Mouse (Mus musculus) midbrain, postnatal 0 days (tissue): ENCODE data around the gene Gbf1. TPM values are rescaled to one million over a fixed set of nuclear protein-coding genes. Genes with fewer than 3 reads are reported as not detected.

Source experiments
- ATAC-seq: fragments of 200-750 bp; cut with Nextera tagmentation; 2 replicates; pipeline ENCODE4 v1.8.0; 2017; ENCODE audit warnings: moderate number of reproducible peaks, mild to moderate bottlenecking, moderate TSS enrichment, moderate library complexity; ENCODE audit not compliant: low FRiP score
- DNase-seq: peaks from one replicate; pipeline ENCODE4 v3.0.0-alpha.2; 2015; ENCODE audit warnings: low spot score
- H3K27ac ChIP-seq: fragments of 300-500 bp; sonication (generic); 2 replicates; pipeline ENCODE4 v1.5.1; 2014; ENCODE audit warnings: low read depth, mild to moderate bottlenecking, low read length, mixed read lengths
- H3K27me3 ChIP-seq: fragments of 300-500 bp; sonication (generic); 2 replicates; pipeline ENCODE4 v1.6.1; 2014; ENCODE audit warnings: low read length, control low read depth, mixed read lengths; ENCODE audit not compliant: insufficient read depth
- H3K36me3 ChIP-seq: fragments of 300-500 bp; sonication (generic); 2 replicates; pipeline ENCODE4 v1.6.1; 2014; ENCODE audit warnings: low read length, control low read depth, mixed read lengths; ENCODE audit not compliant: insufficient read depth
- H3K4me1 ChIP-seq: fragments of 300-500 bp; sonication (generic); 2 replicates; pipeline ENCODE4 v1.6.1; 2014; ENCODE audit warnings: mild to moderate bottlenecking, control low read depth, antibody characterized with exemption, low read length, mixed read lengths; ENCODE audit not compliant: insufficient read depth
- H3K4me2 ChIP-seq: fragments of 300-500 bp; sonication (generic); 2 replicates; pipeline ENCODE4 v1.6.1; 2014; ENCODE audit warnings: low read depth, mild to moderate bottlenecking, low read length, mixed read lengths; ENCODE audit not compliant: poor library complexity, severe bottlenecking
- H3K4me3 ChIP-seq: fragments of 300-500 bp; sonication (generic); 2 replicates; pipeline ENCODE4 v1.5.1; 2014; ENCODE audit warnings: low read depth, mild to moderate bottlenecking, low read length, moderate library complexity
- H3K9ac ChIP-seq: fragments of 300-500 bp; sonication (generic); replicated peaks from 2 replicates; pipeline ENCODE4 v1.6.1; 2014; ENCODE audit warnings: mild to moderate bottlenecking, low read length, moderate library complexity, mixed read lengths; ENCODE audit not compliant: poor library complexity, severe bottlenecking
- H3K9me3 ChIP-seq: fragments of 300-500 bp; sonication (generic); 2 replicates; pipeline ENCODE4 v1.6.1; 2016; ENCODE audit warnings: low read length, control low read depth
- CTCF ChIP-seq: IDR thresholded peaks from 2 replicates; pipeline ENCODE4 v1.5.1; 2016; ENCODE audit warnings: antibody characterized with exemption, mild to moderate bottlenecking
- WGBS: fragments of 180-500 bp; shearing (Covaris S2); extraction: QIAGEN DNeasy Blood & Tissue Kit; methylation state at CpG from one replicate; pipeline ENCODE4 v1.1.7; 2014; 5-methylcytosine and 5-hydroxymethylcytosine counted together
- polyA plus RNA-seq: library from polyadenylated mRNA; unstranded; fragments of >200 nt; fragmentation: Nextera tagmentation; extraction: Ambion mirVana; gene quantifications from 2 replicates; pipeline ENCODE4 v1.2.1, GENCODE M21; 2015
- total RNA-seq: library from RNA; depleted of rRNA; stranded (reverse); fragments of >200 nt; gene quantifications from 2 replicates; pipeline ENCODE4 v1.2.3, GENCODE M21; 2014; rRNA removed

Gbf1 gene
- total RNA-seq (59.8 and 60.9 TPM in 2 replicates), polyA plus RNA-seq (42.8 and 51.6 TPM in 2 replicates)

DNA sequence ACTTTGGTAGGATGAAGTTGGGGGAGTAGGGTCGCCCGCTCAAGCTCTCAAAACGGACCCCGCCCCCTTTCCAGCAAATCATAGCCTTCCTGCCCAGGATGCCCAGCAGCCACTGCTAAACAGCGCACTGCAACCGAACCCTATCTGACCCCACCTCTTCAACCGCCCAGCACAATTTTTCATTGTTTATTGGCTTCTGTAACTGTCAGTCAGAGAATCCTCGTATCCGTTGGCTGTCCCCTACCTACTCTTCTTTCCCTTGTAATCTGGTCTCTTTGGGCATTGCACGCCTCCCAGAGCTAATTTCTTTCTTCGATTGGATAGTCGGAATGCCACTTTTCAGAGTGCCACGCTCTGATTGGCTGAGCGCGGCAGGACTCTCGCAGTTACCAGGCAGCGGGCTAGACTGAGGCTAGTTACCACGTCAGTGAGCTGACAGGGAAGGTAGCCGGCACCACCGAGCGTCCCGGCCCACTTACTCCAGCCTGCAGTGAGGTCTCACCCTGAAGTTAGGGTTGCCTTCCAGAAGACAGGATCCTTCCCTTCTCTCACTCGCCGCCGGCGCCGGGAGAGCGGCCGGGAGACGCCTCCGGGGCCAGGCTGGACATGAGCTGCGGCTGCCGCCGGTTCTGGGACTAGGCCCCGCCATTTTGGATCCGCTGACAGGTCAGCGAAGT lies at the start of gene Gbf1:
Gene Gbf1 (plus strand): TSS at position 383 of the 677 bp plus-strand sequence.
- no peaks in the 10 kb centered on the region for H3K9me3 ChIP-seq
- H3K4me3 ChIP-seq = peak within 1 kb of the TSS; percentile 89
- H3K27ac ChIP-seq = peak within 1 kb of the TSS; percentile 77
- peak within 1 kb of the TSS; percentile 77 for H3K9ac ChIP-seq
- peak within 1 kb of the TSS; percentile 83 for H3K4me2 ChIP-seq
- peaks cover 31% of the 10 kb centered on the region for H3K27me3 ChIP-seq
- DNase-seq (peak; percentile 99), ATAC-seq (peak; percentile 99)
- TF ChIP-seq CTCF = peak; percentile 23
- WGBS = under 1% methylated on average over 37 of the region's 37 CpGs
- peaks cover 19% of the 10 kb centered on the region for H3K4me1 ChIP-seq
- H3K36me3 ChIP-seq = no peaks in the 10 kb centered on the region

DNA sequence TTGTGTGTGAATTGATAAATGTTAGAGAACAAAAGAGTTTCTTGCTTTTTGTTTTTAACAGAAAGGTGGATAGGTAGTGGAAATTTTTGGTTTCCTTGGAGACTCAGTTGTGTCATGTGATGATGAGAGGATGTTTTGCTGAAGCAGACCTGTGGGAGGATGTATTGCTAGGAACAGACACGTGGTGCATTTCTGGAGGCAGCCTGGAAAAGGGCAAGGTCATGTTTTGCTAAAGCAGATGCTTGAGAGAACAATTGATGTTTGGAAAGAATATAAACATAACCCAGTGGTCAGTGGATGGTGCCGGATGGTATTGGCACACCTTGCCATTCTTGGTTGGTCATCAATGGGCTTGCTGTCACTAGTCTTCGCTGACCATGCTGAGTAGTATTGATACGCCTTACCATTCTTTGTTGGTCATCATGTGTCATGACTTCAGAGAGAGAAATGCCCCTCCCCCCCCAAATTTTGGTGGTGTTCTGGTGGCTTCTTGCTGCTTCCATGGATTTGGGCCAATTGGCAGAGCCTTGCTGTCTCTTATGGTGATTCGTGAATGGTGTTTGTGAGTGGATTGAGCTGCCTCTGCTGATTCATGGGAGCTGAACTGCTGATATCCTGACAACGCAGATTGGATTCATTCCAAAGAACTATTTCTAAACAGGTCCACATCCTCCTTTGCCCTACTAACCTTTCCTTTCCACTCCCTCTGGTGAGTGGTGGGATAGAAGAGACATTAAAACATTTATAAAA lies 48.7 kb upstream of the Gbf1 start:
- Histone ChIP-seq H3K27me3 (no peaks in the 10 kb centered on the region), H3K9ac (no peak overlapping the region), H3K36me3 (no peaks in the 10 kb centered on the region), H3K4me2 (no peak overlapping the region), H3K4me1 (no peaks in the 10 kb centered on the region), H3K9me3 (no peaks in the 10 kb centered on the region), H3K27ac (no peak overlapping the region), H3K4me3 (no peak overlapping the region)
- no peak for ATAC-seq
- DNase-seq = no peak
- WGBS = 87% methylated on average over 6 of the region's 6 CpGs
- no peak for TF ChIP-seq CTCF

DNA sequence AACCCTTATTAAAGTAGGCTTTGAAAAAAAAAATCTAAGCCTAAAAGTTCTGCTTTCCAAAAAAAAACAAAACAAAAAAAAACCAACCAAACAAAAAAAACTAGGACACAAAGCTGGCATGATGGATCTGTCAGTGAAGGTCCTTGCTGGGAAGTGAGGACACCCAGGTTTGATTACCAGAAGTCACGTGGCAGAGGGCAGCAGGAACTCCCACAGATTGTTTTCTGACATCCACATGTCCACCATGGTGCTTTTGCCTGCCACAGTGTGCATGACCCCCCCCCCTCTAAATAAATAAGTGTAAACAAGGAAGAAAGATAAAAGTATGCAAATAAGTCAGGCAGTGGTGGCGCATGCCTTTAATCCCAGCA lies 48.1 kb upstream of the Gbf1 start:
- no peak for TF ChIP-seq CTCF
- H3K27me3 ChIP-seq = no peaks in the 10 kb centered on the region
- H3K4me1 ChIP-seq = no peaks in the 10 kb centered on the region
- WGBS = 82% methylated on average over 2 of the region's 2 CpGs
- no peaks in the 10 kb centered on the region for H3K36me3 ChIP-seq
- no peak overlapping the region for H3K9ac ChIP-seq
- H3K9me3 ChIP-seq = no peaks in the 10 kb centered on the region
- no peak overlapping the region for H3K27ac ChIP-seq
- no peak for DNase-seq
- no peak overlapping the region for H3K4me3 ChIP-seq
- ATAC-seq = no peak
- H3K4me2 ChIP-seq = no peak overlapping the region

DNA sequence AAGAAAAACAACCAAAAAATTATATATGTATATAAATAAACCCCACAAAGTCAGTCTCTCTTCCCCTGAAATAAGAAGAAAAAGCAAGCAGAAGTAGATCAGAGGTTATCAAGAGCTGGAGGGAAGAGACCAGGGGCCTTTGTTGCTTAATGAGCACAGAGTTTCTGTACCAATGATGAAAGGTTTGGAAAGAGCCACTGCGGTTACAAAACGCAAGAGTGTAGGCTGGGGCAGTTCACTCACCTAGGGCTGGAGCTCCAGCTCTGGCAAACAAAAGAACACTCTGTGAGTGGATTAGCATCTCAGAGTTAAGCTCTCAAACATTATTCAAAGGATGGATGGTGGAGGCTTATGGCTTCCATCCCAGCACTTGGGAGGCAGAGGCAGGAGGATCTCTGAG lies 42.1 kb upstream of the Gbf1 start:
- H3K27me3 ChIP-seq = no peaks in the 10 kb centered on the region
- no peaks in the 10 kb centered on the region for H3K36me3 ChIP-seq
- no peak overlapping the region for H3K9ac ChIP-seq
- H3K27ac ChIP-seq = no peak overlapping the region
- no peak for DNase-seq
- no peak overlapping the region for H3K4me3 ChIP-seq
- WGBS = 68% methylated on average over 2 of the region's 2 CpGs
- no peak for TF ChIP-seq CTCF
- H3K9me3 ChIP-seq = no peaks in the 10 kb centered on the region
- H3K4me1 ChIP-seq = no peaks in the 10 kb centered on the region
- no peak overlapping the region for H3K4me2 ChIP-seq
- no peak for ATAC-seq

DNA sequence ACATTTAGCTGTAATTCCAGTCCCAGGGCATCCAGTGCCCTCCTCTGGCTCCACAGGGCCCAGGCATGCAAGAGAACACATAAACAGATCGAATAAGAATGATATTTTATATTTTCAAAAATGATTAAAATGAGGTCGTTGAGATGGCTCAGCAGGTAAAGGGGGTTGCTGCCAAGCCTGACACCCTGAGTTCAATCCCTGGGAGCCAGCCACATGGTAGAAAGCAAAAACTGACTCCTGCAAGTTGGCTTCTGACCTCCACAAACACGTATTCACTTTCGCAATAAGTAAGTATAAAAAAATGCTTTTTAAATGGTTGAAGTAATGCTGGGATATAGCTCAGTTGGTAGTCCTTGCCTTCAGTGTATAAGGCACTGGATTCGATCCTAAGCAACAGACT lies 41.5 kb upstream of the Gbf1 start:
- DNase-seq (no peak), ATAC-seq (no peak)
- no peaks in the 10 kb centered on the region for H3K9me3 ChIP-seq
- no peaks in the 10 kb centered on the region for H3K27me3 ChIP-seq
- no peak overlapping the region for H3K27ac ChIP-seq
- no peaks in the 10 kb centered on the region for H3K4me1 ChIP-seq
- no peak overlapping the region for H3K4me3 ChIP-seq
- no peaks in the 10 kb centered on the region for H3K36me3 ChIP-seq
- no peak for TF ChIP-seq CTCF
- WGBS = 85% methylated on average over 5 of the region's 5 CpGs
- H3K4me2 ChIP-seq = no peak overlapping the region
- H3K9ac ChIP-seq = no peak overlapping the region

DNA sequence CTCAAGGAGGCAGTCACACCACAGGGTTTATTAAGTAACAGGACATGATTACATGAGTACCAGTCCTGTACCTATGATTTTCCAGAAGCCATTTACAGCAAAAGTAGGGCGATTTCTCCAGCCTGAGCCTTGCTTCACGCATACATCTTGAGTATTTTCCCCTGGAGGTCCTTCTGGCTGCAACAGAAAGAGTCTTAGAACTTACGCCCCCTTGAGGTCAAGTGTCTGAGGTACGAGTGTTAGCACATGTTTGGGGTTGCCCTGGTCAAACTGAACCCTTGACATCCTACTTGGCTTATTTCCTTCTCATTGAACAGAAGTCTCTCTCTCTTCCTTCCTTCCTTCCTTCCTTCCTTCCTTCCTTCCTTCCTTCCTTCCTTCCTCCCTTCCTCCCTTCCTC lies 37.7 kb upstream of the Gbf1 start:
- no peak for TF ChIP-seq CTCF
- Histone ChIP-seq H3K27ac (no peak overlapping the region), H3K4me1 (no peaks in the 10 kb centered on the region), H3K4me3 (no peak overlapping the region), H3K27me3 (no peaks in the 10 kb centered on the region), H3K4me2 (no peak overlapping the region), H3K9ac (no peak overlapping the region), H3K9me3 (no peaks in the 10 kb centered on the region), H3K36me3 (no peaks in the 10 kb centered on the region)
- WGBS = 65% methylated on average over 4 of the region's 4 CpGs
- ATAC-seq (no peak), DNase-seq (no peak)
